Mouse (Mus musculus): ENCODE data around the gene Psmd10. TPM values are rescaled to one million over a fixed set of nuclear protein-coding genes. Genes with fewer than 3 reads are reported as not detected.

Psmd10 gene
- total and polyA plus RNA-seq, 3 experiments, result 47.3 to 64.1 (median 47.9) TPM

- Histone ChIP-seq H3K4me2 (ENCODE audit: insufficient read depth, low read depth, poor library complexity, severe bottlenecking) (peak overlapping the region; percentile 46), H3K9me3 (replicated peaks; ENCODE audit: low read length) (no peaks in the 10 kb centered on the region), H3K9ac (ENCODE audit: insufficient read depth, low read depth) (no peak overlapping the region), H3K27me3 (replicated peaks) (no peaks in the 10 kb centered on the region), H3K4me3 (replicated peaks in 1 of 3; ENCODE audit: low read depth in 2 of 3, low read length in 2 of 3, poor library complexity in 1 of 3) (peak overlapping the region in 1 of 3 experiments; percentile 19), H3K27ac (ENCODE audit: insufficient read depth, low read depth) (no peak overlapping the region), H3K4me1 (ENCODE audit: control insufficient read depth in 1 of 2, insufficient read depth in 2 of 2) (peaks cover 11 to 53% of the 10 kb centered on the region in 2 experiments), H3K36me3 (replicated peaks in 1 of 2; ENCODE audit: control insufficient read depth in 1 of 2, insufficient read depth in 1 of 2, low read length in 1 of 2) (no peaks in the 10 kb centered on the region), H3K79me2 (replicated peaks; ENCODE audit: control insufficient read depth, extremely low read depth, insufficient read depth, poor library complexity, severe bottlenecking) (peaks cover 4% of the 10 kb centered on the region; the same call in 1 of the 2 replicates)
- peak; percentile 43 for TF ChIP-seq ELF1 (IDR thresholded peaks at IDR 0.05; ENCODE audit: low read depth, low read length)
- peak; percentile 41; the same call in 1 of the 2 replicates for TF ChIP-seq MEF2A (IDR thresholded peaks at IDR 0.05; ENCODE audit: borderline replicate concordance, low read depth, low read length)
- TF ChIP-seq UBTF (IDR thresholded peaks at IDR 0.05; ENCODE audit: low read depth, low read length), result no peak
- TF ChIP-seq TBP (conservative IDR thresholded peaks at IDR 0.05; ENCODE audit: low read depth, low read length), result no peak
- peak; percentile 57 for TF ChIP-seq ETS1 (conservative IDR thresholded peaks at IDR 0.05; ENCODE audit: low read depth, low read length)
- no peak for TF ChIP-seq POLR2AphosphoS2 (IDR thresholded peaks at IDR 0.05; ENCODE audit: low read depth, low read length)
- TF ChIP-seq JUND (conservative IDR thresholded peaks at IDR 0.05; ENCODE audit: low read depth, low read length), result no peak
- TF ChIP-seq SMC3 (IDR thresholded peaks at IDR 0.05; ENCODE audit: low read depth, low read length), result no peak
- peak; percentile 41 for DNase-seq (ENCODE audit: extremely low read depth)
- dilution Hi-C loops (cut with MboI; ENCODE audit: extremely low pct_ligation_motif_present, extremely low pct_unique_long_range_greater_than_20kb, low sequenced_read_pairs) (no loop called here), in situ Hi-C loops (cut with MboI; ENCODE audit: low pct_ligation_motif_present, low pct_unique_long_range_greater_than_20kb, low sequenced_read_pairs) (no loop called here)
Measured at GRCm38 (mm10) chrX:140979546-140979945, 23.0 kb upstream of the Psmd10 start.

GRCm38 (mm10) chrX:140978943-140979342 is 22.4 kb upstream of the Psmd10 start:
- TF ChIP-seq POLR2A (IDR thresholded peaks at IDR 0.05; ENCODE audit: low read depth, low read length), result no peak
- no peak for TF ChIP-seq EP300 (IDR thresholded peaks at IDR 0.05; ENCODE audit: low read length)
- TF ChIP-seq JUND (conservative IDR thresholded peaks at IDR 0.05; ENCODE audit: low read depth, low read length), result 0 out of 2 replicates have a peak, but pooled peaks have one; percentile 25
- peak; percentile 52; the same call in 1 of the 2 replicates for TF ChIP-seq IRF4 (IDR thresholded peaks at IDR 0.05; ENCODE audit: low read depth, low read length)
- TF ChIP-seq RAD21 (IDR thresholded peaks at IDR 0.05; ENCODE audit: low read depth, low read length), result no peak
- no peak overlapping the region for H3K9ac ChIP-seq (ENCODE audit: insufficient read depth, low read depth)
- H3K27me3 ChIP-seq (replicated peaks), result no peaks in the 10 kb centered on the region
- no peak overlapping the region for H3K4me3 ChIP-seq (replicated peaks in 1 of 3; ENCODE audit: low read depth in 2 of 3, low read length in 2 of 3, poor library complexity in 1 of 3)
- no peak overlapping the region; the same call in 1 of the 2 replicates for H3K4me2 ChIP-seq (ENCODE audit: insufficient read depth, low read depth, poor library complexity, severe bottlenecking)
- no peaks in the 10 kb centered on the region for H3K36me3 ChIP-seq (replicated peaks in 1 of 2; ENCODE audit: control insufficient read depth in 1 of 2, insufficient read depth in 1 of 2, low read length in 1 of 2)
- dilution Hi-C loops (cut with MboI; ENCODE audit: extremely low pct_ligation_motif_present, extremely low pct_unique_long_range_greater_than_20kb, low sequenced_read_pairs) (no loop called here), in situ Hi-C loops (cut with MboI; ENCODE audit: low pct_ligation_motif_present, low pct_unique_long_range_greater_than_20kb, low sequenced_read_pairs) (no loop called here)
- H3K27ac ChIP-seq (ENCODE audit: insufficient read depth, low read depth), result no peak overlapping the region
- no peaks in the 10 kb centered on the region for H3K9me3 ChIP-seq (replicated peaks; ENCODE audit: low read length)
- H3K79me2 ChIP-seq (replicated peaks; ENCODE audit: control insufficient read depth, extremely low read depth, insufficient read depth, poor library complexity, severe bottlenecking), result peaks cover 4% of the 10 kb centered on the region; the same call in 1 of the 2 replicates
- peaks cover 11 to 47% of the 10 kb centered on the region in 2 experiments for H3K4me1 ChIP-seq (ENCODE audit: control insufficient read depth in 1 of 2, insufficient read depth in 2 of 2)
- peak; percentile 10 for DNase-seq (ENCODE audit: extremely low read depth)

GRCm38 (mm10) chrX:140956959-140957358 is 431 bp upstream of the Psmd10 start:
- in situ Hi-C loops (cut with MboI; ENCODE audit: low pct_ligation_motif_present, low pct_unique_long_range_greater_than_20kb, low sequenced_read_pairs), result no loop called here
- DNase-seq (ENCODE audit: extremely low read depth), result peak; percentile 33
- no peak overlapping the region for H3K27ac ChIP-seq (ENCODE audit: insufficient read depth, low read depth)

More at GRCm38 (mm10) chrX:140956959-140957358, 431 bp upstream of the Psmd10 start:
- peaks cover 12% of the 10 kb centered on the region for H3K79me2 ChIP-seq (replicated peaks; ENCODE audit: control insufficient read depth, extremely low read depth, insufficient read depth, poor library complexity, severe bottlenecking)
- no peaks in the 10 kb centered on the region for H3K9me3 ChIP-seq (replicated peaks; ENCODE audit: low read length)
- H3K4me2 ChIP-seq (ENCODE audit: insufficient read depth, low read depth, poor library complexity, severe bottlenecking), result no peak overlapping the region
- peak overlapping the region; percentile 62 to 81 (median 73) for H3K4me3 ChIP-seq (replicated peaks in 1 of 3; ENCODE audit: low read depth in 2 of 3, low read length in 2 of 3, poor library complexity in 1 of 3)
- H3K36me3 ChIP-seq (replicated peaks in 1 of 2; ENCODE audit: control insufficient read depth in 1 of 2, insufficient read depth in 1 of 2, low read length in 1 of 2), result peaks cover 9 to 15% of the 10 kb centered on the region in 2 experiments
- H3K27me3 ChIP-seq (replicated peaks), result no peaks in the 10 kb centered on the region
- H3K9ac ChIP-seq (ENCODE audit: insufficient read depth, low read depth), result peak overlapping the region; percentile 27
- dilution Hi-C loops (cut with MboI; ENCODE audit: extremely low pct_ligation_motif_present, extremely low pct_unique_long_range_greater_than_20kb, low sequenced_read_pairs), result no loop called here
- TF ChIP-seq SMC3 (IDR thresholded peaks at IDR 0.05; ENCODE audit: low read depth, low read length) (no peak), SIN3A (IDR thresholded peaks at IDR 0.05; ENCODE audit: low read length) (0 out of 2 replicates have a peak, but pooled peaks have one; percentile 4), JUN (IDR thresholded peaks at IDR 0.05; ENCODE audit: insufficient read depth, low read depth, low read length) (no peak), PAX5 (IDR thresholded peaks at IDR 0.05; ENCODE audit: low read length) (no peak)
- no peaks in the 10 kb centered on the region for H3K4me1 ChIP-seq (ENCODE audit: control insufficient read depth in 1 of 2, insufficient read depth in 2 of 2)

Measured in CH12.LX (cell line).